Mouse (Mus musculus) midbrain, embryonic 15.5 days (tissue): ENCODE results near the gene Esrp2. TPM values are rescaled to one million over a fixed set of nuclear protein-coding genes. Genes with fewer than 3 reads are reported as not detected.

Experiments used
- ATAC-seq: fragments of 200-750 bp; cut with Nextera tagmentation; replicated peaks from 2 replicates; pipeline ENCODE4 v1.8.0; 2017; ENCODE audit warnings: moderate TSS enrichment
- H3K27ac ChIP-seq: fragments of 300-500 bp; sonication (generic); 2 replicates; pipeline ENCODE4 v1.5.1; 2015; ENCODE audit warnings: mild to moderate bottlenecking, inconsistent platforms
- H3K27me3 ChIP-seq: fragments of 300-500 bp; sonication (generic); replicated peaks from 2 replicates; pipeline ENCODE4 v1.6.1; 2015; ENCODE audit warnings: inconsistent platforms
- H3K36me3 ChIP-seq: fragments of 300-500 bp; sonication (generic); replicated peaks from 2 replicates; pipeline ENCODE4 v1.6.1; 2015; ENCODE audit warnings: inconsistent platforms
- H3K4me1 ChIP-seq: fragments of 300-500 bp; sonication (generic); 2 replicates; pipeline ENCODE4 v1.6.1; 2015; ENCODE audit warnings: inconsistent platforms
- H3K4me2 ChIP-seq: fragments of 300-500 bp; sonication (generic); 2 replicates; pipeline ENCODE4 v1.6.1; 2015; ENCODE audit warnings: inconsistent platforms, mild to moderate bottlenecking, moderate library complexity
- H3K4me3 ChIP-seq: fragments of 300-500 bp; sonication (generic); 2 replicates; pipeline ENCODE4 v1.5.1; 2015; ENCODE audit warnings: mild to moderate bottlenecking, inconsistent platforms
- H3K9ac ChIP-seq: fragments of 300-500 bp; sonication (generic); 2 replicates; pipeline ENCODE4 v1.6.1; 2015; ENCODE audit warnings: mild to moderate bottlenecking, inconsistent platforms
- H3K9me3 ChIP-seq: fragments of 300-500 bp; sonication (generic); 2 replicates; pipeline ENCODE4 v1.6.1; 2016; ENCODE audit warnings: inconsistent platforms
- WGBS: fragments of 180-500 bp; shearing (Covaris S2); methylation state at CpG from one replicate; pipeline ENCODE4 v1.1.7; 2015; ENCODE audit warnings: mixed read lengths; 5-methylcytosine and 5-hydroxymethylcytosine counted together
- polyA plus RNA-seq: library from polyadenylated mRNA; unstranded; fragments of >200 nt; fragmentation: Nextera tagmentation; extraction: Ambion mirVana; gene quantifications from 2 replicates; pipeline ENCODE4 v1.2.1, GENCODE M21; 2015

Esrp2 gene
- polyA plus RNA-seq, 1 experiment from 2014 or later = 0.37 TPM

- Histone ChIP-seq H3K36me3 (peaks cover 41% of the 10 kb centered on the region; the same call in 1 of the 2 replicates), H3K27ac (no peak overlapping the region), H3K9ac (no peak overlapping the region), H3K9me3 (no peaks in the 10 kb centered on the region), H3K4me2 (no peak overlapping the region), H3K4me1 (peaks cover 8% of the 10 kb centered on the region), H3K4me3 (no peak overlapping the region), H3K27me3 (no peaks in the 10 kb centered on the region)
- 92% methylated on average over 9 of the region's 9 CpGs for WGBS
- ATAC-seq = no peak
Observed at GRCm38 (mm10) chr8:106163251-106163650, 26.5 kb upstream of the Esrp2 start.

GRCm38 (mm10) chr8:106159876-106160275, 23.1 kb upstream of the Esrp2 start:
- WGBS = 89% methylated on average over 6 of the region's 6 CpGs
- no peaks in the 10 kb centered on the region for H3K27me3 ChIP-seq
- H3K4me1 ChIP-seq = no peaks in the 10 kb centered on the region
- H3K9ac ChIP-seq = no peak overlapping the region
- no peak overlapping the region for H3K4me3 ChIP-seq
- no peak overlapping the region for H3K27ac ChIP-seq
- H3K9me3 ChIP-seq = no peaks in the 10 kb centered on the region
- H3K36me3 ChIP-seq = peaks cover 50% of the 10 kb centered on the region; the same call in 1 of the 2 replicates
- ATAC-seq = no peak
- no peak overlapping the region for H3K4me2 ChIP-seq

GRCm38 (mm10) chr8:106158381-106158780, 21.6 kb upstream of the Esrp2 start:
- Histone ChIP-seq H3K4me1 (no peaks in the 10 kb centered on the region), H3K27ac (no peak overlapping the region), H3K27me3 (no peaks in the 10 kb centered on the region), H3K36me3 (peaks cover 38% of the 10 kb centered on the region; the same call in 1 of the 2 replicates), H3K9me3 (no peaks in the 10 kb centered on the region), H3K4me2 (no peak overlapping the region), H3K4me3 (no peak overlapping the region), H3K9ac (no peak overlapping the region)
- ATAC-seq = no peak
- 92% methylated on average over 10 of the region's 10 CpGs for WGBS

- Histone ChIP-seq H3K27ac (no peak overlapping the region), H3K27me3 (no peaks in the 10 kb centered on the region), H3K4me3 (no peak overlapping the region), H3K4me2 (no peak overlapping the region), H3K9me3 (no peaks in the 10 kb centered on the region), H3K36me3 (peaks cover 29% of the 10 kb centered on the region; the same call in 1 of the 2 replicates), H3K9ac (no peak overlapping the region), H3K4me1 (no peaks in the 10 kb centered on the region)
- 95% methylated on average over 1 of the region's 1 CpGs for WGBS
- no peak for ATAC-seq
Observed at GRCm38 (mm10) chr8:106157419-106157818, 20.6 kb upstream of the Esrp2 start.

GRCm38 (mm10) chr8:106152876-106153275, 16.1 kb upstream of the Esrp2 start:
- Histone ChIP-seq H3K27me3 (no peaks in the 10 kb centered on the region), H3K9me3 (no peaks in the 10 kb centered on the region), H3K4me3 (no peak overlapping the region), H3K36me3 (0 out of 2 replicates have a peak, but pooled peaks cover 5% of the 10 kb centered on the region), H3K4me1 (peaks cover 20% of the 10 kb centered on the region), H3K4me2 (no peak overlapping the region), H3K9ac (no peak overlapping the region), H3K27ac (no peak overlapping the region)
- 84% methylated on average over 4 of the region's 4 CpGs for WGBS
- no peak for ATAC-seq

GRCm38 (mm10) chr8:106151041-106151440, 14.3 kb upstream of the Esrp2 start:
- ATAC-seq = no peak
- Histone ChIP-seq H3K9ac (peak overlapping the region; percentile 83), H3K9me3 (no peaks in the 10 kb centered on the region), H3K36me3 (0 out of 2 replicates have a peak, but pooled peaks cover 1% of the 10 kb centered on the region), H3K4me1 (peaks cover 20% of the 10 kb centered on the region), H3K27me3 (no peaks in the 10 kb centered on the region), H3K4me2 (peak overlapping the region; percentile 76), H3K4me3 (peak overlapping the region; percentile 96), H3K27ac (0 out of 2 replicates have a peak overlapping the region, but pooled peaks have one; percentile 69)
- 81% methylated on average over 9 of the region's 9 CpGs for WGBS

GRCm38 (mm10) chr8:106150653-106151000, 13.9 kb upstream of the Esrp2 start:
- H3K4me3 ChIP-seq = peak overlapping the region; percentile 96
- H3K27ac ChIP-seq = peak overlapping the region; percentile 69
- 20% methylated on average over 8 of the region's 8 CpGs for WGBS
- no peak for ATAC-seq
- no peaks in the 10 kb centered on the region for H3K36me3 ChIP-seq
- no peaks in the 10 kb centered on the region for H3K27me3 ChIP-seq
- H3K4me1 ChIP-seq = peaks cover 20% of the 10 kb centered on the region
- H3K4me2 ChIP-seq = peak overlapping the region; percentile 76
- H3K9ac ChIP-seq = peak overlapping the region; percentile 83
- H3K9me3 ChIP-seq = no peaks in the 10 kb centered on the region

GRCm38 (mm10) chr8:106149801-106150652, 13.3 kb upstream of the Esrp2 start, which contains the start of gene Pla2g15:
Gene Pla2g15 (plus strand): TSS chr8:106150399.
- Histone ChIP-seq H3K27ac (peak within 1 kb of the TSS; percentile 69), H3K36me3 (no peaks in the 10 kb centered on the region), H3K9me3 (no peaks in the 10 kb centered on the region), H3K4me2 (peak within 1 kb of the TSS; percentile 76), H3K4me3 (peak within 1 kb of the TSS; percentile 96), H3K27me3 (no peaks in the 10 kb centered on the region), H3K4me1 (peaks cover 20% of the 10 kb centered on the region), H3K9ac (peak within 1 kb of the TSS; percentile 83)
- ATAC-seq = peak; percentile 97
- 2% methylated on average over 38 of the region's 38 CpGs for WGBS

GRCm38 (mm10) chr8:106149025-106149424, 12.3 kb upstream of the Esrp2 start:
- no peak overlapping the region for H3K4me3 ChIP-seq
- WGBS = 91% methylated on average over 6 of the region's 6 CpGs
- no peak overlapping the region for H3K27ac ChIP-seq
- H3K9ac ChIP-seq = no peak overlapping the region
- ATAC-seq = no peak
- H3K27me3 ChIP-seq = no peaks in the 10 kb centered on the region
- H3K9me3 ChIP-seq = no peaks in the 10 kb centered on the region
- no peak overlapping the region for H3K4me2 ChIP-seq
- H3K4me1 ChIP-seq = peaks cover 20% of the 10 kb centered on the region
- no peaks in the 10 kb centered on the region for H3K36me3 ChIP-seq

- peaks cover 20% of the 10 kb centered on the region for H3K4me1 ChIP-seq
- H3K4me2 ChIP-seq = no peak overlapping the region
- no peak for ATAC-seq
- H3K9me3 ChIP-seq = no peaks in the 10 kb centered on the region
- 86% methylated on average over 6 of the region's 6 CpGs for WGBS
- no peak overlapping the region for H3K27ac ChIP-seq
- no peak overlapping the region for H3K9ac ChIP-seq
- no peak overlapping the region for H3K4me3 ChIP-seq
- no peaks in the 10 kb centered on the region for H3K27me3 ChIP-seq
- H3K36me3 ChIP-seq = no peaks in the 10 kb centered on the region
Observed at GRCm38 (mm10) chr8:106147868-106148565, 11.2 kb upstream of the Esrp2 start.

- no peak for ATAC-seq
Observed at GRCm38 (mm10) chr8:106146014-106146413, 9.2 kb upstream of the Esrp2 start.

GRCm38 (mm10) chr8:106145331-106145730, 8.6 kb upstream of the Esrp2 start:
- no peak for ATAC-seq
- Histone ChIP-seq H3K4me2 (no peak overlapping the region), H3K4me1 (peaks cover 4% of the 10 kb centered on the region; the same call in 1 of the 2 replicates), H3K27ac (no peak overlapping the region), H3K27me3 (peaks cover 2% of the 10 kb centered on the region; the same call in 1 of the 2 replicates), H3K36me3 (no peaks in the 10 kb centered on the region), H3K9me3 (no peaks in the 10 kb centered on the region), H3K4me3 (no peak overlapping the region), H3K9ac (no peak overlapping the region)
- 93% methylated on average over 2 of the region's 2 CpGs for WGBS

More at GRCm38 (mm10) chr8:106146014-106146413, 9.2 kb upstream of the Esrp2 start:
- peaks cover 9% of the 10 kb centered on the region for H3K4me1 ChIP-seq
- H3K9ac ChIP-seq = no peak overlapping the region
- H3K9me3 ChIP-seq = no peaks in the 10 kb centered on the region
- H3K27me3 ChIP-seq = no peaks in the 10 kb centered on the region
- no peaks in the 10 kb centered on the region for H3K36me3 ChIP-seq
- no peak overlapping the region for H3K27ac ChIP-seq
- no peak overlapping the region for H3K4me2 ChIP-seq
- WGBS = 92% methylated on average over 4 of the region's 4 CpGs
- H3K4me3 ChIP-seq = no peak overlapping the region
